Mouse (Mus musculus): ENCODE results near the gene Tomm34. TPM values are rescaled to one million over a fixed set of nuclear protein-coding genes. Genes with fewer than 3 reads are reported as not detected.
A peak's percentile ranks its signal among the peaks of the same experiment; 100 is the strongest.

Gene Tomm34
- polyA plus RNA-seq (2015; fragmentation: Nextera tagmentation; extraction: Ambion mirVana): 20.5 and 22.4 TPM in 2 replicates

GRCm38 (mm10) chr2:164070765-164071436 lies at the start of gene Tomm34:
Gene Tomm34 (minus strand): TSS chr2:164071169.
- peak within 1 kb of the TSS; percentile 91 for H3K4me3 ChIP-seq (ENCODE audit: low read depth, low read length)
- no peaks in the 10 kb centered on the region for H3K27me3 ChIP-seq (ENCODE audit: control insufficient read depth, insufficient read depth, low read length)
- H3K9me3 ChIP-seq (ENCODE audit: control insufficient read depth, low read length): no peaks in the 10 kb centered on the region
- H3K27ac ChIP-seq (replicated peaks): peak within 1 kb of the TSS; percentile 89
- peak within 1 kb of the TSS; percentile 91 for H3K4me2 ChIP-seq (replicated peaks; ENCODE audit: low read depth)
- peak; percentile 99 for DNase-seq (ENCODE audit: low spot score)
- peak within 1 kb of the TSS; percentile 87 for H3K9ac ChIP-seq (ENCODE audit: low read length)
- peaks cover 3% of the 10 kb centered on the region; the same call in 1 of the 2 replicates for H3K4me1 ChIP-seq (replicated peaks; ENCODE audit: control insufficient read depth, insufficient read depth)
- H3K36me3 ChIP-seq (ENCODE audit: control insufficient read depth, insufficient read depth, low read length): peaks cover 5% of the 10 kb centered on the region; the same call in 1 of the 2 replicates
- TF ChIP-seq CTCF (IDR thresholded peaks at IDR 0.05; ENCODE audit: low read depth) (no peak), EP300 (optimal IDR thresholded peaks at IDR 0.05) (no peak)
- WGBS: 1% methylated on average over 41 of the region's 55 CpGs
- peak; percentile 96 for ATAC-seq (ENCODE audit: low FRiP score, low TSS enrichment)

DNA sequence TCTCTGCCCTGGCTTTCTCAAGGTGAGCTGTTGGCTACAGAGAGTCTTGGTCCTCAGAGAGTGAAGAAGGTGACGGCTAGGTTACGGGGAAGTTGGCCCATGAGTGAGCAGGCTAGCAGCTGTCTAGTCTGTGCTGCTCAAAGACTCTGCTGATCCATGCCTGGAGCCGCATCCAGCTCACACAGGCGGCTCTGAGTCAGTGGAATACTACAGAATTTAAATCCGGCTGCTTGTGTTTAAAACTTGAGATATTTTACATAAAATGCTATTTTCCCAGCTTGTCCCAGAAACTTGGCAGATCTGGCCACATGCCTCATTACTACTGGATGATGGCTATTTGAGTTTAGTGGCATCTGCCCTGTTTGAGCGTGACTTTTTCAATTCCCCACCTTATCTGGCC lies 48.5 kb upstream of the Tomm34 start:
- Histone ChIP-seq H3K27ac (replicated peaks) (no peak overlapping the region), H3K36me3 (ENCODE audit: control insufficient read depth, insufficient read depth, low read length) (peaks cover 6% of the 10 kb centered on the region; the same call in 1 of the 2 replicates), H3K9me3 (ENCODE audit: control insufficient read depth, low read length) (no peaks in the 10 kb centered on the region), H3K9ac (ENCODE audit: low read length) (no peak overlapping the region), H3K27me3 (ENCODE audit: control insufficient read depth, insufficient read depth, low read length) (no peaks in the 10 kb centered on the region), H3K4me3 (ENCODE audit: low read depth, low read length) (no peak overlapping the region), H3K4me2 (replicated peaks; ENCODE audit: low read depth) (no peak overlapping the region), H3K4me1 (replicated peaks; ENCODE audit: control insufficient read depth, insufficient read depth) (no peaks in the 10 kb centered on the region)
- ATAC-seq (ENCODE audit: low FRiP score, low TSS enrichment) (no peak), DNase-seq (ENCODE audit: low spot score) (no peak)
- WGBS: 84% methylated on average over 6 of the region's 6 CpGs
- no peak for TF ChIP-seq CTCF (IDR thresholded peaks at IDR 0.05; ENCODE audit: low read depth)
- no peak for TF ChIP-seq EP300 (optimal IDR thresholded peaks at IDR 0.05)

DNA sequence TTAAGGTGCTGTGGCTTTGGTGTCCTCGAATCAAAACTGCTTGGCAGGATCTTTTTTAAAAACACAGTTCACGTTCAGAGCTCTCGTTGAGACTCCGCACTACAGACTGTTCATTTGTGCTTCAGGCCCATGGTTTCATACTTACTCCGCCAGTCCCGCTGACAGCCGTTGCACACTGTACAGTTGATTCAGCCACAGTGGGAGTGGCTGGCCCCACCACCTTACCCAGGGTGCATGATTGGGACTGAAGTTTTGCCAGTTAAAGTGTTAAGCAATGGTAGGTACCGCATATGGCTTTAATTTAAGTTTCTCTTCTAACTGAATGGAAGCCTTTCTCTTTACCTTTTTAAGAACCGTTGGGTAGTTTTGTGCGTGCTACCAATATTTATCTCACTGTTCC lies 44.6 kb upstream of the Tomm34 start:
- Histone ChIP-seq H3K27me3 (ENCODE audit: control insufficient read depth, insufficient read depth, low read length) (no peaks in the 10 kb centered on the region), H3K9ac (ENCODE audit: low read length) (no peak overlapping the region), H3K4me2 (replicated peaks; ENCODE audit: low read depth) (no peak overlapping the region), H3K9me3 (ENCODE audit: control insufficient read depth, low read length) (no peaks in the 10 kb centered on the region), H3K36me3 (ENCODE audit: control insufficient read depth, insufficient read depth, low read length) (peaks cover 6% of the 10 kb centered on the region; the same call in 1 of the 2 replicates), H3K27ac (replicated peaks) (no peak overlapping the region), H3K4me3 (ENCODE audit: low read depth, low read length) (no peak overlapping the region), H3K4me1 (replicated peaks; ENCODE audit: control insufficient read depth, insufficient read depth) (no peaks in the 10 kb centered on the region)
- TF ChIP-seq EP300 (optimal IDR thresholded peaks at IDR 0.05) (no peak), CTCF (IDR thresholded peaks at IDR 0.05; ENCODE audit: low read depth) (no peak)
- DNase-seq (ENCODE audit: low spot score) (no peak), ATAC-seq (ENCODE audit: low FRiP score, low TSS enrichment) (no peak)
- 87% methylated on average over 10 of the region's 10 CpGs for WGBS

DNA sequence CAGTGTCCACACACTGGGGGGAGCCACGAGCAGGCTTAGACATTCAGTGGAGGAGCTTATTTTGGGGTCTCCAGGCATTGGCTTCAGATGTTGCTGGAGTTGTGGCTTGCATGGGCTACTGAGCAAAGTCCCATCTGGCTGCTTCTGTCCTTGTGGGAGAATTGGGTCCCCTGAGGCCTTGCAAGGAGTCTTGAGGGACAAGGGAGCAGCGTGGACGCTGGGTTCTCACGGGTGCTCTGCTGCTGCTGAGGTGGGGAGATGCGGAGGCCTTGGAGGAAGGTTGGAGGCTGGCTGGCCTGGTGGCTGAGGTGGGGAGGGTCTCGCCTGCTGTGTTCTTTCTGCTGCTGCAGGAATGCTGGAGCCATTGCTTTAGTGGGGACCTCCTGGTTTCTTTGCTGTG lies 43.1 kb upstream of the Tomm34 start:
- Histone ChIP-seq H3K4me1 (replicated peaks; ENCODE audit: control insufficient read depth, insufficient read depth) (no peaks in the 10 kb centered on the region), H3K4me3 (ENCODE audit: low read depth, low read length) (no peak overlapping the region), H3K36me3 (ENCODE audit: control insufficient read depth, insufficient read depth, low read length) (peaks cover 5% of the 10 kb centered on the region; the same call in 1 of the 2 replicates), H3K9me3 (ENCODE audit: control insufficient read depth, low read length) (no peaks in the 10 kb centered on the region), H3K4me2 (replicated peaks; ENCODE audit: low read depth) (no peak overlapping the region), H3K9ac (ENCODE audit: low read length) (no peak overlapping the region), H3K27me3 (ENCODE audit: control insufficient read depth, insufficient read depth, low read length) (no peaks in the 10 kb centered on the region), H3K27ac (replicated peaks) (no peak overlapping the region)
- TF ChIP-seq EP300 (optimal IDR thresholded peaks at IDR 0.05) (no peak), CTCF (IDR thresholded peaks at IDR 0.05; ENCODE audit: low read depth) (no peak)
- no peak for DNase-seq (ENCODE audit: low spot score)
- ATAC-seq (ENCODE audit: low FRiP score, low TSS enrichment): no peak
- 87% methylated on average over 6 of the region's 6 CpGs for WGBS

GRCm38 (mm10) chr2:164111546-164111945 lies 40.6 kb upstream of the Tomm34 start:
- no peak overlapping the region for H3K27ac ChIP-seq (replicated peaks)
- 83% methylated on average over 8 of the region's 8 CpGs for WGBS
- H3K9me3 ChIP-seq (ENCODE audit: control insufficient read depth, low read length): no peaks in the 10 kb centered on the region
- H3K36me3 ChIP-seq (ENCODE audit: control insufficient read depth, insufficient read depth, low read length): peaks cover 3% of the 10 kb centered on the region; the same call in 1 of the 2 replicates
- ATAC-seq (ENCODE audit: low FRiP score, low TSS enrichment) (no peak), DNase-seq (ENCODE audit: low spot score) (no peak)
- no peaks in the 10 kb centered on the region for H3K4me1 ChIP-seq (replicated peaks; ENCODE audit: control insufficient read depth, insufficient read depth)
- no peak overlapping the region for H3K4me3 ChIP-seq (ENCODE audit: low read depth, low read length)
- TF ChIP-seq EP300 (optimal IDR thresholded peaks at IDR 0.05) (no peak), CTCF (IDR thresholded peaks at IDR 0.05; ENCODE audit: low read depth) (no peak)
- H3K27me3 ChIP-seq (ENCODE audit: control insufficient read depth, insufficient read depth, low read length): no peaks in the 10 kb centered on the region
- no peak overlapping the region for H3K4me2 ChIP-seq (replicated peaks; ENCODE audit: low read depth)
- no peak overlapping the region for H3K9ac ChIP-seq (ENCODE audit: low read length)

DNA sequence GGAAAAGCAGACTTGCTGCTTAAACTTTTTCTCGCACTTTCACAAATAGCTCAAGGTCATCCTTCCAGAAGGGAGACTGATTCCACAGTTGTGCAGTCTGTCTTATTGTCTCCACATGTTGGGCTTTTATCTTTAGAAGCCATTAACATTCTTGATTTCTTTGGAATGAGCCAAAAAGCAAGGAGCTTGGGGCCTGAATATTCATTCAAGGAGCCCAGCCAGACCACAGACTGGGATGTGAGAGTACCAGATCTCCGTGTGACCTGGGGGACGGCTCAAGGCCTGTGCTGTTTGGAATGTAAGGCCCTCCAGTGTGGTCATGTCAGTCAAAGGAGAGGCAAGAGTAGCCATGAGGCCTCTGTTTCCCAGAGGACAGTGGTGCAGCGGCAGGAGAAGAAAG lies 37.5 kb upstream of the Tomm34 start:
- no peak overlapping the region for H3K4me2 ChIP-seq (replicated peaks; ENCODE audit: low read depth)
- no peaks in the 10 kb centered on the region for H3K9me3 ChIP-seq (ENCODE audit: control insufficient read depth, low read length)
- DNase-seq (ENCODE audit: low spot score) (no peak), ATAC-seq (ENCODE audit: low FRiP score, low TSS enrichment) (no peak)
- no peak overlapping the region for H3K4me3 ChIP-seq (ENCODE audit: low read depth, low read length)
- no peaks in the 10 kb centered on the region for H3K4me1 ChIP-seq (replicated peaks; ENCODE audit: control insufficient read depth, insufficient read depth)
- H3K36me3 ChIP-seq (ENCODE audit: control insufficient read depth, insufficient read depth, low read length): peaks cover 3% of the 10 kb centered on the region; the same call in 1 of the 2 replicates
- WGBS: 74% methylated on average over 4 of the region's 4 CpGs
- H3K27me3 ChIP-seq (ENCODE audit: control insufficient read depth, insufficient read depth, low read length): no peaks in the 10 kb centered on the region
- H3K27ac ChIP-seq (replicated peaks): no peak overlapping the region
- H3K9ac ChIP-seq (ENCODE audit: low read length): no peak overlapping the region
- no peak for TF ChIP-seq CTCF (IDR thresholded peaks at IDR 0.05; ENCODE audit: low read depth)
- TF ChIP-seq EP300 (optimal IDR thresholded peaks at IDR 0.05): no peak

Data from stomach, postnatal 0 days (tissue).